Mouse (Mus musculus) layer of hippocampus, adult 18-20 months (tissue): ENCODE measurements at regions not wholly inside any gene's neighbourhood (a gene's known extent, or its start where the extent isn't known, plus 50 kb on each side); places are given as distances from the start of the nearest gene placed in this dataset.
"Not testable (repeated sequence)": the region's sequence is repeated elsewhere in the genome, so short reads cannot be mapped to it uniquely, and the experiment has no call there.

Source experiments
- DNase-seq, 2 experiments: peaks; one replicate each; pipeline ENCODE4 v3.0.0; 2022; ENCODE audit warnings: low spot score in 2 of 2

- not testable (repeated sequence) for DNase-seq
These were observed 430.9 kb upstream of the Tmem47 start for GRCm38 (mm10) chrX:80639554-80639953.

GRCm38 (mm10) chrX:80664605-80665004 lies 405.9 kb upstream of the Tmem47 start:
- DNase-seq = peak in 1 of 2 experiments; percentile 1
